Mouse (Mus musculus): ENCODE data around the gene Mns1. TPM values are rescaled to one million over a fixed set of nuclear protein-coding genes. Genes with fewer than 3 reads are reported as not detected.
"Not testable (repeated sequence)": the region's sequence is repeated elsewhere in the genome, so short reads cannot be mapped to it uniquely, and the experiment has no call there.

Gene Mns1
- polyA plus RNA-seq, 1 experiment: 12.6 TPM

GRCm38 (mm10) chr9:72393238-72393637 is 44.6 kb upstream of the Mns1 start:
- H3K36me3 ChIP-seq (ENCODE audit: control insufficient read depth, insufficient read depth, low read length, poor library complexity, severe bottlenecking): no peaks in the 10 kb centered on the region
- H3K9ac ChIP-seq (ENCODE audit: low read depth, poor library complexity, severe bottlenecking): no peak overlapping the region
- no peaks in the 10 kb centered on the region for H3K4me1 ChIP-seq (ENCODE audit: control insufficient read depth, insufficient read depth, low read length)
- H3K9me3 ChIP-seq (replicated peaks; ENCODE audit: control insufficient read depth, insufficient read depth, low read length, poor library complexity, severe bottlenecking): no peaks in the 10 kb centered on the region
- TF ChIP-seq CTCF (IDR thresholded peaks at IDR 0.05; ENCODE audit: low read depth, low read length) (no peak), EP300 (IDR thresholded peaks at IDR 0.05; ENCODE audit: insufficient read depth, low read depth, low read length) (no peak), POLR2A (IDR thresholded peaks at IDR 0.05; ENCODE audit: insufficient read depth, low read length) (no peak)
- no peaks in the 10 kb centered on the region for H3K27me3 ChIP-seq (ENCODE audit: control insufficient read depth, insufficient read depth, low read length, poor library complexity, severe bottlenecking)
- no peak overlapping the region for H3K4me3 ChIP-seq (ENCODE audit: low read depth, low read length)
- no peak overlapping the region for H3K27ac ChIP-seq (ENCODE audit: insufficient read depth, low read length)

GRCm38 (mm10) chr9:72393869-72394341 is 43.9 kb upstream of the Mns1 start:
- Histone ChIP-seq H3K9ac (ENCODE audit: low read depth, poor library complexity, severe bottlenecking) (no peak overlapping the region), H3K36me3 (ENCODE audit: control insufficient read depth, insufficient read depth, low read length, poor library complexity, severe bottlenecking) (no peaks in the 10 kb centered on the region), H3K9me3 (replicated peaks; ENCODE audit: control insufficient read depth, insufficient read depth, low read length, poor library complexity, severe bottlenecking) (no peaks in the 10 kb centered on the region), H3K4me3 (ENCODE audit: low read depth, low read length) (no peak overlapping the region), H3K27ac (ENCODE audit: insufficient read depth, low read length) (no peak overlapping the region), H3K4me1 (ENCODE audit: control insufficient read depth, insufficient read depth, low read length) (no peaks in the 10 kb centered on the region), H3K27me3 (ENCODE audit: control insufficient read depth, insufficient read depth, low read length, poor library complexity, severe bottlenecking) (no peaks in the 10 kb centered on the region)
- no peak for TF ChIP-seq CTCF (IDR thresholded peaks at IDR 0.05; ENCODE audit: low read depth, low read length)
- TF ChIP-seq POLR2A (IDR thresholded peaks at IDR 0.05; ENCODE audit: insufficient read depth, low read length): no peak
- TF ChIP-seq EP300 (IDR thresholded peaks at IDR 0.05; ENCODE audit: insufficient read depth, low read depth, low read length): no peak

- TF ChIP-seq POLR2A (IDR thresholded peaks at IDR 0.05; ENCODE audit: insufficient read depth, low read length) (no peak), CTCF (IDR thresholded peaks at IDR 0.05; ENCODE audit: low read depth, low read length) (no peak), EP300 (IDR thresholded peaks at IDR 0.05; ENCODE audit: insufficient read depth, low read depth, low read length) (no peak)
- Histone ChIP-seq H3K27me3 (ENCODE audit: control insufficient read depth, insufficient read depth, low read length, poor library complexity, severe bottlenecking) (no peaks in the 10 kb centered on the region), H3K4me1 (ENCODE audit: control insufficient read depth, insufficient read depth, low read length) (no peaks in the 10 kb centered on the region), H3K4me3 (ENCODE audit: low read depth, low read length) (no peak overlapping the region), H3K9ac (ENCODE audit: low read depth, poor library complexity, severe bottlenecking) (no peak overlapping the region), H3K27ac (ENCODE audit: insufficient read depth, low read length) (no peak overlapping the region), H3K9me3 (replicated peaks; ENCODE audit: control insufficient read depth, insufficient read depth, low read length, poor library complexity, severe bottlenecking) (0 out of 2 replicates have a peak, but pooled peaks cover 3% of the 10 kb centered on the region), H3K36me3 (ENCODE audit: control insufficient read depth, insufficient read depth, low read length, poor library complexity, severe bottlenecking) (no peaks in the 10 kb centered on the region)
These were observed 37.7 kb upstream of the Mns1 start for GRCm38 (mm10) chr9:72400121-72400520.

GRCm38 (mm10) chr9:72401769-72402168 is 36.0 kb upstream of the Mns1 start:
- not testable (repeated sequence) for H3K36me3 ChIP-seq (ENCODE audit: control insufficient read depth, insufficient read depth, low read length, poor library complexity, severe bottlenecking); H3K27me3 ChIP-seq (ENCODE audit: control insufficient read depth, insufficient read depth, low read length, poor library complexity, severe bottlenecking); H3K9ac ChIP-seq (ENCODE audit: low read depth, poor library complexity, severe bottlenecking); H3K4me1 ChIP-seq (ENCODE audit: control insufficient read depth, insufficient read depth, low read length); H3K27ac ChIP-seq (ENCODE audit: insufficient read depth, low read length); H3K9me3 ChIP-seq (replicated peaks; ENCODE audit: control insufficient read depth, insufficient read depth, low read length, poor library complexity, severe bottlenecking); H3K4me3 ChIP-seq (ENCODE audit: low read depth, low read length)
- TF ChIP-seq CTCF (IDR thresholded peaks at IDR 0.05; ENCODE audit: low read depth, low read length): peak; percentile 33

GRCm38 (mm10) chr9:72403421-72403820 is 34.4 kb upstream of the Mns1 start:
- no peak overlapping the region for H3K4me3 ChIP-seq (ENCODE audit: low read depth, low read length)
- no peaks in the 10 kb centered on the region for H3K27me3 ChIP-seq (ENCODE audit: control insufficient read depth, insufficient read depth, low read length, poor library complexity, severe bottlenecking)
- no peak overlapping the region for H3K9ac ChIP-seq (ENCODE audit: low read depth, poor library complexity, severe bottlenecking)
- no peaks in the 10 kb centered on the region for H3K4me1 ChIP-seq (ENCODE audit: control insufficient read depth, insufficient read depth, low read length)
- H3K9me3 ChIP-seq (replicated peaks; ENCODE audit: control insufficient read depth, insufficient read depth, low read length, poor library complexity, severe bottlenecking): 0 out of 2 replicates have a peak, but pooled peaks cover 3% of the 10 kb centered on the region
- no peak overlapping the region for H3K27ac ChIP-seq (ENCODE audit: insufficient read depth, low read length)
- H3K36me3 ChIP-seq (ENCODE audit: control insufficient read depth, insufficient read depth, low read length, poor library complexity, severe bottlenecking): no peaks in the 10 kb centered on the region
- TF ChIP-seq CTCF (IDR thresholded peaks at IDR 0.05; ENCODE audit: low read depth, low read length) (no peak), EP300 (IDR thresholded peaks at IDR 0.05; ENCODE audit: insufficient read depth, low read depth, low read length) (no peak), POLR2A (IDR thresholded peaks at IDR 0.05; ENCODE audit: insufficient read depth, low read length) (no peak)

DNA sequence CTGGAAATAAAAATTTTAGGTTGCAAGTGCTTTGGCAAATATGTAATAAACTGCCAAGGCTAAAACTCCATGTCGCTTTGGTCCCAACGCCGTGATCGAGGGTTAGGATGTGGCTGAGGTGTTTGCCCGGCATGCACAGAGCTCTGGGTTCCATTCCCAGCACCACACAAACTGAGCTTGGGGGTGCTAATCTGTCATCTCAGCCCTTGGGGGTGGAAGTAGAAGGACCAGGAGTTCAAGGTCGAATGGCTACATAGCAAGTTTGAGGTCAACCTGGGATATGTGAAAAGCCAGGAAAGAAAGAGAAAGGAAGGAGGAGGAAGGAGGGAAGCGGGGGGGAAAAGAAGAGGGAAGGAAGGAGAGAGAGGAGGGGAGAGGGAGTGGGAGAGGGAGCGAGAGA is 33.4 kb upstream of the Mns1 start:
- Histone ChIP-seq H3K27ac (ENCODE audit: insufficient read depth, low read length) (no peak overlapping the region), H3K4me3 (ENCODE audit: low read depth, low read length) (no peak overlapping the region), H3K4me1 (ENCODE audit: control insufficient read depth, insufficient read depth, low read length) (no peaks in the 10 kb centered on the region), H3K36me3 (ENCODE audit: control insufficient read depth, insufficient read depth, low read length, poor library complexity, severe bottlenecking) (no peaks in the 10 kb centered on the region), H3K9ac (ENCODE audit: low read depth, poor library complexity, severe bottlenecking) (no peak overlapping the region), H3K9me3 (replicated peaks; ENCODE audit: control insufficient read depth, insufficient read depth, low read length, poor library complexity, severe bottlenecking) (no peaks in the 10 kb centered on the region), H3K27me3 (ENCODE audit: control insufficient read depth, insufficient read depth, low read length, poor library complexity, severe bottlenecking) (no peaks in the 10 kb centered on the region)
- TF ChIP-seq CTCF (IDR thresholded peaks at IDR 0.05; ENCODE audit: low read depth, low read length) (no peak), POLR2A (IDR thresholded peaks at IDR 0.05; ENCODE audit: insufficient read depth, low read length) (no peak), EP300 (IDR thresholded peaks at IDR 0.05; ENCODE audit: insufficient read depth, low read depth, low read length) (no peak)

Measured in ES-Bruce4 (cell line).